Mouse (Mus musculus): ENCODE data around the gene Nfkb1.
A peak's percentile ranks its signal among the peaks of the same experiment; 100 is the strongest.

Nfkb1 gene

DNA sequence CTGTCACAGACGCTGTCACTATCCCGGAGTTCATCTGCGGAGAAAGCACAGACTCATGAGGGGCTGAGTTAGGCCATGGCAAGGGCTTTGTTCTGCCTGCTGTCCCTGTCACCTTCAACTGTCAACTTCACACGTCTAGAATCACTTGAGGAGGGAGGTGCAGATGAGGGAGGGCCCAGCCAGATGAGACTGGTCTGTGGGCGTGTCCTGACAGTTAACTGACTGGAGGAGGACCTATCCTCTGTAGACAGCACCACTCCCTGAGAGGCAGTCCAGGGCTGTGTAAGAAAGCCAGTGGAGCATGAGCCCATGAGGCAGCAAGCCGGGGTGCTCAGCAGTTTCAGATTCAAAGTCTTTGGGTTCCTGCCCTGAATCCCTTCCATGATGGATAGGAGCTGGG, 105.9 kb downstream of the Nfkb1 start:
- no peak for DNase-seq (ENCODE audit: low spot score)

DNA sequence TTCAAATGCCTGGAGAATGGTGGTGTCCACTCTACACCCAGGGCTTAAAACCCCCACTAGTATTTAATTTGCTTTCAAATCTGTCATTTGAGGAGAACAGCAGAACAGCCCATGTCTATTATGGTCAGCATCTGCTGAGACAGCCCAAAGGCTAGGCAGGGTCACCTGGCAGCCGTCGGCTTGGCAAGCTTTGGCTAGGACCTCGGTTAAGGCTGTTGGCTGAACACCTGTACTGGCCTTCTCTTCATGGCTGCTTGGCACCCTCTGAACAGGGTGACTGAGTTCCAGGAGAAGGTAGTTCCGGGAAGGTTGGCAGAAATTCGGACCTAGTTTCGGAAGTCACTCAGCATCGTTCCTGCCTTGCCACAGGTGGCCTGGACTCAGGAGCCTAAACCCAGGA, 109.1 kb downstream of the Nfkb1 start:
- no peak for DNase-seq (ENCODE audit: low spot score)

- no peak for DNase-seq (ENCODE audit: low spot score)
Observed at GRCm38 (mm10) chr3:135581606-135582117, 109.7 kb downstream of the Nfkb1 start.

DNA sequence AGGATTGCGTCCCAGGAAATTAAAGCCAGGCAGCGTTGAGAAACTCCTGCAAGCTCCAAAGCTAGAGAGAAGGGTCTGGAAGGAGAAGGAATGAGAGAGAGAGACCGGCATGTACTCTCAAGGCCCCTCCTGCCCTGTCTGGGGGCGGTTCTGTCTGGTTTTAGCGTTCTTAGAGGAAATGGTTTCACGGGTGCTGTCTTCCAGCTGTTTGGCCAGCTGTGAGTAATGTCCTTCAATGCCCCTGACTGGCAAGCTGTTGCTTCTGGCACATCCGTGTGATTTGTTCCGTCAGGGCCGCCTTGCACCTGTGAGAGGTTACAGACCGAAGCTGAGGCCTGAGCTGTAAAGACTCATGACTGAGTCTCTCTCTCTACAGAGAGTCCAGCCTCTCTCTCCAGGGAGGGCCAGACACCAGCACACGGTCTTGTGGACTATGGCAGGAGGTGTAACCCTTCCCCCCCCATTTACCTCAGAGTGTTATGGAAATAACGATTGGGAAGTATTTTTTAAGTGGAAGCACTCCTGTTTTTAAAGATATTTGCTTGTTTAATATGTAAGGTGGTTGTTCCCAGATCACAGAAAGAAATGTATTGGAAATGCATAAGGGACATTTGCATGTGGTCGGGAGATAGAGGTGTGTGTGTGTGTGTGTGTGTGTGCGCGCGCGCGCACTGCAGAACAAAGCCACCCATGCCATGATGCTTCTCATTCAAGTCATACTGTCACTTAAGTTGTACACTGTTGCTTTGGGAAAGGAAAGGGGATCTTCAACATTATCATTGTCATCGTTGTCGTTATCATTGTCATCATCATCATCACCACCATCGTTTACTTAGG, 110.7 kb downstream of the Nfkb1 start:
- no peak for DNase-seq (ENCODE audit: low spot score)

DNA sequence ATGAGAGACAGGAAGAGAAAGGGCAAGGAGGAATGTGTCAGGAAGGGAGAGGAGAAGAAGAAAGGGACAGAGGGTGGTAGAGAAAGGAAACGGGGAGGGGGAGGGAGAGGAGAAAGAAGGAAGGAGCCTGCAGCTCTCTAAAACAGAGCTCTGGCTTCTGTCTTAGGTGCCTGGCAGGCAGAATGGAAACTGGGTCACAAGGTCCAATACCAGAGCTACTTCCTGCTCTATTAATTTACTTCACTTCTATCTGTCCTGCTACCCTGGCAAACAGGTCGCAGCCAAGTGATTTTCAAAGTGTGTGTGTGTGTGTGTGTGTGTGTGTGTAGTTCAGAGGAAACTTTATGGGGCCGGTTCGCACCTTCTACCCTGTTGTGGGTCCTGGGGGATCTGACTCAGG, 112.2 kb downstream of the Nfkb1 start:
- no peak for DNase-seq (ENCODE audit: low spot score)

- DNase-seq (ENCODE audit: low spot score) = no peak
Observed at GRCm38 (mm10) chr3:135578588-135579140, 112.7 kb downstream of the Nfkb1 start.

DNA sequence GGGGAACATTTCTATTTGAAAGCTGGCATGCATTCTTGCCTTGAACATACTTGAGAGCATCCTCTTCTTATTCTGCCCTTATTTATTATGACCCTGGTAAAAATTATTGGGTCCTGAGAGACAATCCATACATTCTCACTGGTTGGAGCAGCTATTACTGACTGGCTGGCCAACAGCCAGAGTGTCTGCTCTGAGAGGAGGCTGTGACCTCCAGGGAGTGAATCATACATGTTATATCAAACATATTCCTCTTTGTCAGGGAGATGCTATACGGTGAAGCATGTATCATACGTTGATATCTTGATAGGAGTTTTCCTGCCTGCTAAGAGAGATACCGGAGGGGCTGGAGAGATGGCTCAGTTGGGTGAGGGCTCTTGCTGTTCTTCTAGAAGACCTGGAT, 116.2 kb downstream of the Nfkb1 start:
- DNase-seq (ENCODE audit: low spot score) = no peak

DNA sequence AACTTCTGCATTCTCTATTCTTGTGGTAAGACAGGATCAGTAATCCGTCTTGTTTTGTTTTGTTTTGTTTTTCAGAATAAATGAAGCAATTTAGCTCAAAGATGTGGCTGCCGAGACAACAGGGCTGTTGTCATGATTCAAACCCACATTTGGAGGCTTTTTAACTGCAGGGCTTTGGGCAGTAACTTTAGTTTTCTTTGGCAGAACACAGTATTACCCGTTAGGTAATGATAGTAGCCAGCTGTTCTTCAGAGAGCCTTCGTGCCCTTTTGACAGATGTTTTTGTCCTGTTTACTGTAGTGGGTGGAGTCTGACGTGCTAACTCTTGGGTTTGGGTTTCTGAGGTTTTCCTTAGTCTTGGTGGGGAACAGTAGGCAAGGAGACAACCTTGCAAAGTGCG, 118.3 kb downstream of the Nfkb1 start:
- DNase-seq (ENCODE audit: low spot score) = no peak

DNA sequence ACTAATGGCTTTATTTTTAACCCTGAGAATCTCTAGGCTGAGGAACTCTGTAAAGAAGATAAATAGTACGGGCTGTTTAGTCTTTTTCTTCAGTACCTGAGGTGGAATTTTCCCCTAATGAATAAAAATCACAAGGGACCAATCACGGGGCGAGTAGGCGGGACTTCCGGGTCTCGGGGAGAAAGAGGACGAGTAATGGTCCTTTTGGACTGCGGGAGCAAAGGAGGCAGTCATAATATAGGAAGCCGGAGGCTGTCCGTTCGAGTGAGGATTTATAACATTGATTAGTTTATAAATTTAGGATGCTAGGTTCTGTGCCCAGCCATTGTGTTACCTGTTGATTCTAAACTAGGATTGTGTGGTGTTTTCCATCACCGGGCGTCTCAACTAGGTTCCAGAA, 119.8 kb downstream of the Nfkb1 start:
- no peak for DNase-seq (ENCODE audit: low spot score)

- no peak for DNase-seq (ENCODE audit: low spot score)
Observed at GRCm38 (mm10) chr3:135568633-135569032, 122.7 kb downstream of the Nfkb1 start.

DNA sequence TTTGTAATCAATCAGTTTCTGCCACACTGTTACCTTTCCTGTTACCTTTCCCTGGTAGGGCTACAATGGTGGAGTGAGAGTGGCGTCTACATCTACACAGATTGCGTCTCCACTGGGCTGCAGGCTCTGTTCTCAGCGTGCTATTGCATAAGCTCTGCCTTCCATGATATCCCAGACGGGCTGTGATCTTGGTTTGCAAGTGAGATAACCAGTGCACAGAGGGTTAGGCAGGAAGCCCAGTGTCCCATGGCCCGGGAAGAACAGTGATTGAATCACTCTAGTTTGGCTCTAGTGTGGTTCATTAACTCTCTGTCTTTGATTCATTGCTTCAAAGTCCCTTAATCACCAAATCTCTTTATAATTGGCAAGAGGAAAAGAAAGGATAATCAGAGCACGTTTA, 123.5 kb downstream of the Nfkb1 start:
- no peak for DNase-seq (ENCODE audit: low spot score)

GRCm38 (mm10) chr3:135565306-135565705, 126.0 kb downstream of the Nfkb1 start:
- DNase-seq (ENCODE audit: low spot score) = no peak

DNA sequence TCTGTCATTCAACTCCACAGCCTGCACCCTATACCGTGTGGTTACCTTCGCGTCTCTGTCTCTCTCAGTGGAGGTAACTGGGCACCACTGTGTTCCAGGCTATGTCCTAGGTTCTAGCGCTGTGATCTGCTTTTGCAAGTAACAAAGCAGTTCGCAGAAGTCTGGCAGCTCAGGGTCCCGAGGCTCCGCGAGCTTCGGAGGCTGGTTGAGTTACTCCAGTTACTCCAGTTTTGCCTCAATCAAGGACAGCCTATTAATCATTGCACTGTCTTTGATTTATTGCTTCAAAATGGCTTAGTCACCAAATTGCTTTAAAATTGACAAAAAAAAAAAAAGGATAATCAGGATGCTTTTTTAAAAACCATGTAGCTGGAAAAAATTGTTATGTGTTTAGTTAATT, 126.6 kb downstream of the Nfkb1 start:
- DNase-seq (ENCODE audit: low spot score) = no peak

DNA sequence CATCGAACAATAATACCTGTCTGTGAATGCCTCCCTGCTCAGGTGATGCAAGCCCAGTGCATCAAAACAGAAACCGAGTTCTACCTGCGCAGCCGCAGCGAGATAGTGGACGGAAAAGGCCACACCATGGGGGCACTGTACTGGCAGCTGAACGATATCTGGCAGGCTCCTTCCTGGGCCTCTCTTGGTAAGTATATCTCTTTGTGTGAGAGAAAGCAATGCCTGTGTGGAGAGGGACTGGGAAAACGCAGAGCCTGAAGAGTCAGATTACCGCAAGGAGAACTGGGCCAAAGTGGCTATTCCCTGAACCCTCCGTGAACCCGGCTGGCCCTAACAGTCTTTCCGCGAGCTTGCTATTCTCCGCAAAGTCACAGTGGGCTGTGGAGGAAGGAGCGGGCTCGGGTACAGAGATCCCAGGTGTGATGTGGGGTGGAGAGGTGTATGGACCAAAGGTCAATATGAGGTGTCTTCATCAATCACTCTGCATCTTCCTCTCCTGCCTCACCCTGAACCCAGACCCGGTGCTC, 128.1 kb downstream of the Nfkb1 start:
- no peak for DNase-seq (ENCODE audit: low spot score)

GRCm38 (mm10) chr3:135562036-135562435, 129.3 kb downstream of the Nfkb1 start:
- no peak for DNase-seq (ENCODE audit: low spot score)

DNA sequence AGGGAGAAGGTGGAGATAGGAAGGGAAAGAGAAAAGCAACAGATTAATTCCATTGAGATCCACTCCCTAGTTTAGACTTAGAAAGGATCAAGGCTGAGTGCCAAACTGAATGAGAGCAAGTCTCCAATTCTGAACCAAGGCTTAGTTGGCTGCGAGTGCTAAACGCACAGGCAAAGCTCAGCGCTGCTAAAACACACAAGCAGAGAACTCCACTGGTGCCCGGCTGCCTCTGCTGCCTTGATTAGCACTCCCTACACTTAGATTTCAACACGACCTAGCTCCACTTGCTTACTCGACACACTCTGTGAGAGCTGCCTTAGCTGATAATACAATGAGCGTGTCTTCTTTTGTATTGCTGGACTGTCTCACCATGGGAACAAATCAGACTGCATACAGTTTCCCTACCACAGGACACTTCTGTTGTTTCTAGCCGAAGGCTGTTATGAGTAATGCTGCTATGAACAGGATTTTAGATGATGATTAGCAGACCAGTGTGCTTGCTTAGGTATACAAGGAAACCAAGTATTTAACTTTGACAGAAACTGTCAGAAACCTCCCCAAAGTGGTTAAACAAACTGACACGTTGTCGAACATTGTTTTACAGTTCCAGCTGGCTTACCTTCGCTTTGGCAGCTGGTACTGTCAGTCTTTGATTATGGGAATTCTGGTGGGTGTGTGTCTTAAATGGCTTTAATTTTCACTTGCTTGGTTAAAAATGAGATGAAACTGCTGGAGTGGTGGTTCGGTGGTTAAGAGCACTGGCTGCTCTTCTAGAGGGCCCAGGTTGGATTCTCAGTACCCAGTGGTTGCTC, 134.3 kb downstream of the Nfkb1 start:
- DNase-seq (ENCODE audit: low spot score) = no peak

- peak; percentile 19 for DNase-seq (ENCODE audit: low spot score)
Observed at GRCm38 (mm10) chr3:135556052-135556587, 135.2 kb downstream of the Nfkb1 start.

GRCm38 (mm10) chr3:135555192-135555591, 136.2 kb downstream of the Nfkb1 start:
- DNase-seq (ENCODE audit: low spot score) = no peak

GRCm38 (mm10) chr3:135552874-135553273, 138.5 kb downstream of the Nfkb1 start:
- DNase-seq (ENCODE audit: low spot score) = no peak

DNA sequence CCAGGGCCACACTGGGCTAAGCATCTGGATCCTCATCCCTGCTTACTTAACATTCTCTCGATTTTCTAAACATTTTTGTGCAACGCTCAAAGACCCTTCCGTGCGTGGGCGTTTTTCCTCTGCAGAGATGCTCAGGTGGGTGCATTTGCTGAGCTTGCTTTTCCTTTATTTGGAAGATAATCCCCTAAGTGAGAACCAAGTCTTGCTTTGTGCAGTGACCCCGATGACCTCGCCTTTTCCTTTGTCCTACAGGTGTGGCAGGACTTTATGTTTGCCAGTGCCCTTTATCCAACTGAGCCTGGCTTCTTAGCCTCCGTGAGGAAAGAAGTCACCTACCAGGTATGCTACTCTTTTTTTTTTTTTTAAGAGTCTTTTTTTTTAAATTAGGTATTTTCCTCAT, 144.0 kb downstream of the Nfkb1 start:
- no peak for DNase-seq (ENCODE audit: low spot score)

DNA sequence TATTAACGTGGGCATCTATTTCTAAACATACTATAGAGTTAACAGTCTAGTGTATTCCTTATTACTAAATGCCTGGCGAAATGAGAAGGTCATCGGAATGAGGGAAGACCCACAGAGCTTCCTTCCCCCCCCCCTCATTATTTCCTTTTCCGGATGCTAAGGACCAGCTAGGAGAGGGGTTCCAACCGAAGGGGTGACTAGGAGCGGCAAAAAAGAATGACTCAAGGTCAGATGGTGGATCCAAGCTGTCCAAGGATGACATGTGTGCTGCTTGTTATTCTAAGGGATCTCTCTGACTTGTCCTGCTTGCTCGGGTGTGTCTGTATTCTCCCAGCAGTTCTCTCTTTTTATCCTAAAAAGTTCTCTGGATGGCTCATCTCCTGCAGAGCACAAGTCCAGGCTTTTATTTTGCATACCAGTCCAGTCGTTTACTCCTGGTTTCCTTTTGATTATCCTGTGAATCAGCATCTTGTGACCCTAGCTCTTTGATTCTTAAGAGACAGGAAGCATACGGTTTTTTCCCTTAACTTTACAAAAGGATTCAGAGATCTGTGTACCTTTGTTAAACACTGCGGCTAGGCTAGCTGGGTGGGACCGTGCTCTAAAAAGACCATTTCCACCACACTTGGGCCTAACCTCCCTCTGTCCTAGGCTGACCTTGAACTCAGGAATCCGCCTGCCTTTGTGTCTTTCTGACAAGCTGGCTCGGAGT, 145.0 kb downstream of the Nfkb1 start:
- DNase-seq (ENCODE audit: low spot score) = no peak

Measured in left cerebral cortex, adult 11 months (tissue).